Mouse (Mus musculus) MEL (cell line): ENCODE data around the gene Slc16a9.

Source experiments
- BHLHE40 ChIP-seq: IDR thresholded peaks from 2 replicates; pipeline ENCODE4 v1.6.1; 2012; ENCODE audit warnings: low read depth, mild to moderate bottlenecking, inconsistent platforms, low read length, improper control_type of control experiment, borderline replicate concordance
- CTCF ChIP-seq, 3 experiments: IDR thresholded peaks in 2 of 3; conservative IDR thresholded peaks in 1 of 3; 2 replicates each; pipeline ENCODE4 v1.5.1; 2011 to 2012; ENCODE audit warnings: low read length in 3 of 3, low read depth in 2 of 3, mild to moderate bottlenecking in 2 of 3, improper control_type of control experiment in 1 of 3, inconsistent platforms in 1 of 3, mixed read lengths in 1 of 3, moderate library complexity in 1 of 3; ENCODE audit not compliant: control insufficient read depth in 1 of 3, insufficient read depth in 1 of 3, poor library complexity in 1 of 3, severe bottlenecking in 1 of 3
- ELF1 ChIP-seq: IDR thresholded peaks from 2 replicates; pipeline ENCODE4 v1.6.1; 2014; ENCODE audit warnings: low read depth, mild to moderate bottlenecking, inconsistent platforms, low read length, improper control_type of control experiment, moderate library complexity
- MAX ChIP-seq: IDR thresholded peaks from 2 replicates; pipeline ENCODE4 v1.6.1; 2011; ENCODE audit warnings: low read length, improper control_type of control experiment
- POLR2A ChIP-seq, 2 experiments: IDR thresholded peaks; 2 replicates each; pipeline ENCODE4 v1.6.1; 2011 to 2012; ENCODE audit warnings: low read length in 2 of 2, mild to moderate bottlenecking in 2 of 2, control low read depth in 1 of 2, improper control_type of control experiment in 1 of 2, low read depth in 1 of 2, moderate library complexity in 1 of 2; ENCODE audit not compliant: control insufficient read depth in 1 of 2, insufficient read depth in 1 of 2, poor library complexity in 1 of 2
- RCOR1 ChIP-seq: IDR thresholded peaks from 2 replicates; pipeline ENCODE4 v1.6.1; 2012; ENCODE audit warnings: low read depth, mild to moderate bottlenecking, inconsistent platforms, low read length, improper control_type of control experiment
- SIN3A ChIP-seq: IDR thresholded peaks from 2 replicates; pipeline ENCODE4 v1.6.1; 2012; ENCODE audit warnings: low read length, improper control_type of control experiment, inconsistent platforms
- TAL1 ChIP-seq: IDR thresholded peaks from 2 replicates; pipeline ENCODE4 v1.6.1; 2012; ENCODE audit warnings: mild to moderate bottlenecking, inconsistent platforms, low read length, moderate library complexity, mixed read lengths
- TCF12 ChIP-seq: IDR thresholded peaks from 2 replicates; pipeline ENCODE4 v1.6.1; 2014; ENCODE audit warnings: low read depth, mild to moderate bottlenecking, inconsistent platforms, low read length, improper control_type of control experiment, moderate library complexity
- USF2 ChIP-seq, 2 experiments: IDR thresholded peaks; 2 replicates each; pipeline ENCODE4 v1.6.1; 2011 to 2012; ENCODE audit warnings: improper control_type of control experiment in 2 of 2, low read length in 2 of 2, borderline replicate concordance in 1 of 2, inconsistent platforms in 1 of 2, low read depth in 1 of 2, mild to moderate bottlenecking in 1 of 2; ENCODE audit not compliant: insufficient read depth in 1 of 2
- ZMIZ1 ChIP-seq: IDR thresholded peaks from 2 replicates; pipeline ENCODE4 v1.6.1; 2012; ENCODE audit warnings: low read depth, mild to moderate bottlenecking, inconsistent platforms, low read length, improper control_type of control experiment, moderate library complexity
- ZNF384 ChIP-seq: IDR thresholded peaks from 2 replicates; pipeline ENCODE4 v1.6.1; 2012; ENCODE audit warnings: low read depth, mild to moderate bottlenecking, inconsistent platforms, low read length, improper control_type of control experiment

DNA sequence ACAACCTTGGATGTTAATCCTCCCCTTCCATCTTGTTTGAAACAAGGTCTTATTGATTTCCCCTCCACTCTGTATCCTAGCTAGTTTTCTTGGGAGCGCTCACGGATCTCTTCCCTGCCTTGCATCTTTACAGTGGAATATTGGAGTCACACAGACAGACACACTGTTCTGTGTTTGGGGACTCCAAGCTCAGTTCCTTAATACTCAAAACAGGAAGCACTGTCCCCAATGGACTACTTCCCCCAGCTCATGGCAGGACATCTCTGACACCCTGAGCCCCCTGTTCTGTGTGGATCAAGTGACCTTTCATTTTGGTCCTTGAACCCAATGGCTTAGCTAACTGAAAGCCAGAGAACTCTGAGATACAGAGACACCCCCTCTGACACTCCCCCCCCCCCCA lies 47.3 kb upstream of the Slc16a9 start:
- no peak for TF ChIP-seq CTCF (IDR thresholded peaks at IDR 0.05 in 2 of 3, conservative IDR thresholded peaks at IDR 0.05 in 1 of 3; ENCODE audit: control insufficient read depth in 1 of 3, insufficient read depth in 1 of 3, low read depth in 2 of 3, low read length in 3 of 3, poor library complexity in 1 of 3, severe bottlenecking in 1 of 3)
- no peak for TF ChIP-seq POLR2A (IDR thresholded peaks at IDR 0.05; ENCODE audit: control insufficient read depth in 1 of 2, insufficient read depth in 1 of 2, low read depth in 1 of 2, low read length in 2 of 2, poor library complexity in 1 of 2)
- no peak for TF ChIP-seq MAX
- TF ChIP-seq TCF12, result no peak
- TF ChIP-seq ZMIZ1, result no peak
- no peak for TF ChIP-seq BHLHE40
- TF ChIP-seq ZNF384, result no peak
- no peak for TF ChIP-seq RCOR1
- TF ChIP-seq USF2 (IDR thresholded peaks at IDR 0.05; ENCODE audit: borderline replicate concordance in 1 of 2, insufficient read depth in 1 of 2, low read depth in 1 of 2, low read length in 2 of 2), result no peak
- TF ChIP-seq SIN3A, result no peak
- no peak for TF ChIP-seq TAL1
- no peak for TF ChIP-seq ELF1
